Mouse (Mus musculus): Measurements from ENCODE around the gene Birc3.

- TF ChIP-seq CTCF (IDR thresholded peaks at IDR 0.05; ENCODE audit: borderline replicate concordance, control insufficient read depth, extremely low read depth, insufficient read depth, low read length, poor library complexity) (no peak), POLR2A (IDR thresholded peaks at IDR 0.05; ENCODE audit: control insufficient read depth, extremely low read depth, insufficient read depth, low read length, poor library complexity) (no peak)
Observed at GRCm38 (mm10) chr9:7835302-7835701, 37.7 kb downstream of the Birc3 start.

Data from thymus, adult 2 months (tissue).